Mouse (Mus musculus) C2C12 (cell line): ENCODE data around the gene Ncapd3.

ENCODE experiments used
- CTCF ChIP-seq: IDR thresholded peaks from one replicate; pipeline ENCODE4 v1.5.1; 2011; ENCODE audit not compliant: control insufficient read depth, insufficient read depth, insufficient read length
- MYOD1 ChIP-seq: IDR thresholded peaks from one replicate; pipeline ENCODE4 v1.6.1; 2011; ENCODE audit warnings: low read depth; ENCODE audit not compliant: control insufficient read depth, insufficient read length
- USF1 ChIP-seq: IDR thresholded peaks from one replicate; pipeline ENCODE4 v1.6.1; 2011; ENCODE audit warnings: low read depth, mild to moderate bottlenecking, control low read depth, moderate library complexity

DNA sequence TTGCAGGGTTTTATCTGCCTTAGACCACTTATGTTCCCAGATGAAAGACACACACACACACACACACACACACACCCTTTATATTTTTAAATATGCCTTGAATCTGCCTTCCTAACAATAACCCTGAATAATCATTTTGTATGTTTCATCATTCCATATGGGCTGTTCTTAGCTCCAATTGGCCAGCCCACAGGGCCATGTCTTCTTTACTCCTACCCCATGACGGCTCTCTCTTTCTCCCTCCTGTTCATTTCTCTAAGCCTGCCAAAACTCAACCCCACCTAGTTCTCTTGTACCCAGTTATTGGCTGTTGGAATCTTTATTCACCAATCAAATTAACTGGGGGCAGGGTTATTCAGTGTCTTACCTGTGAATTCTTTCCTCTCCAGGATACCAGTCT is 60.2 kb downstream of the Ncapd3 start:
- no peak for TF ChIP-seq CTCF
- TF ChIP-seq USF1, result no peak
- TF ChIP-seq MYOD1, result no peak
